Mouse (Mus musculus) limb, embryonic 14.5 days (tissue): ENCODE results near the gene Pvalb. TPM values are rescaled to one million over a fixed set of nuclear protein-coding genes. Genes with fewer than 3 reads are reported as not detected.

Experiments
- ATAC-seq: fragments of 200-750 bp; cut with Nextera tagmentation; 2 replicates; pipeline ENCODE4 v1.8.0; 2017; ENCODE audit warnings: low read depth, moderate number of reproducible peaks, moderate TSS enrichment; ENCODE audit not compliant: low FRiP score
- DNase-seq: peaks from one replicate; pipeline ENCODE4 v3.0.0-alpha.2; 2015; ENCODE audit warnings: low spot score
- H3K27ac ChIP-seq: fragments of 300-500 bp; sonication (generic); replicated peaks from 2 replicates; pipeline ENCODE4 v1.5.1; 2014; ENCODE audit warnings: low read depth, mild to moderate bottlenecking, low read length, moderate library complexity, mixed read lengths
- H3K27me3 ChIP-seq: fragments of 300-500 bp; sonication (generic); 2 replicates; pipeline ENCODE4 v1.6.1; 2014; ENCODE audit warnings: low read length, mixed read lengths; ENCODE audit not compliant: control insufficient read depth, insufficient read depth
- H3K36me3 ChIP-seq: fragments of 300-500 bp; sonication (generic); 2 replicates; pipeline ENCODE4 v1.6.1; 2014; ENCODE audit warnings: mild to moderate bottlenecking, low read length, moderate library complexity, mixed read lengths; ENCODE audit not compliant: control insufficient read depth, insufficient read depth
- H3K4me1 ChIP-seq: fragments of 300-500 bp; sonication (generic); 2 replicates; pipeline ENCODE4 v1.6.1; 2014; ENCODE audit warnings: antibody characterized with exemption, low read length, mixed read lengths; ENCODE audit not compliant: control insufficient read depth, insufficient read depth
- H3K4me2 ChIP-seq: fragments of 300-500 bp; sonication (generic); replicated peaks from 2 replicates; pipeline ENCODE4 v1.6.1; 2014; ENCODE audit warnings: low read depth, mild to moderate bottlenecking, low read length, moderate library complexity; ENCODE audit not compliant: severe bottlenecking
- H3K4me3 ChIP-seq: fragments of 300-500 bp; sonication (generic); replicated peaks from 2 replicates; pipeline ENCODE4 v1.5.1; 2014; ENCODE audit warnings: low read length
- H3K9ac ChIP-seq: fragments of 300-500 bp; sonication (generic); 2 replicates; pipeline ENCODE4 v1.6.1; 2014; ENCODE audit warnings: mild to moderate bottlenecking, low read depth, low read length, moderate library complexity; ENCODE audit not compliant: severe bottlenecking
- H3K9me3 ChIP-seq: fragments of 300-500 bp; sonication (generic); 2 replicates; pipeline ENCODE4 v1.6.1; 2016; ENCODE audit warnings: low read length; ENCODE audit not compliant: control insufficient read depth
- POLR2A ChIP-seq: fragments of 200-500 bp; IDR thresholded peaks from 2 replicates; pipeline ENCODE4 v1.8.0; 2012; ENCODE audit warnings: inconsistent platforms, mild to moderate bottlenecking, moderate library complexity, borderline replicate concordance; ENCODE audit not compliant: insufficient read depth, insufficient read length; ENCODE audit errors: extremely low read depth
- WGBS: fragments of 180-500 bp; shearing (Covaris S2); extraction: QIAGEN DNeasy Blood & Tissue Kit; methylation state at CpG from one replicate; pipeline ENCODE4 v1.1.7; 2014; 5-methylcytosine and 5-hydroxymethylcytosine counted together
- polyA plus RNA-seq, 2 experiments: library from polyadenylated mRNA; depleted of rRNA in 1 of 2; stranded (reverse) in 1 of 2; unstranded in 1 of 2; fragments of >200 nt; fragmentation: Nextera tagmentation in 1 of 2; extraction: Ambion mirVana in 1 of 2; gene quantifications; 2 replicates each; pipeline versions ENCODE4 v1.2.1 to v1.2.3; 2012 to 2014

Pvalb gene
- polyA plus RNA-seq, 2 experiments = 0.16 TPM; not detected in 1

DNA sequence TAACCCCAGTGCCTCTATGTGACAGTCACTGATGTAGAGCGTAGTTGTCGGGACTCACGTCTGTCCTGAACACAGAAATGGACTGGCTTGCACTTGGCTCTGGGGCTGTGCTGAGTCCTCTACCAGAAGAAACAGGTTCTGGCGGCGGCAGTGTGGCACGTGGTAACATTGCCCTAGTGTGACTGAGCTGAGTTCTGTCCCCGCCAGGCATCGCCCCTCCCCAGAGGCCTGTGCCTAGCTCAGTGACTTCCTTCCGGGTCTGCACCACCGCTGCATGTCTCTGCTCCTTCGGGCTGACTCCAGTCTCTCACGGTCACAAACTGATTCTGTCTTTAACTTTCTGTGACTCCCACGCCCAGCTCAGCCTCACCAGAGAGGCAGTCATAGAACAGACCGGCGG lies 35.5 kb downstream of the Pvalb start:
- H3K4me3 ChIP-seq = no peak overlapping the region
- no peak overlapping the region for H3K9ac ChIP-seq
- H3K27me3 ChIP-seq = no peaks in the 10 kb centered on the region
- 90% methylated on average over 15 of the region's 15 CpGs for WGBS
- no peaks in the 10 kb centered on the region for H3K9me3 ChIP-seq
- TF ChIP-seq POLR2A = no peak
- no peak overlapping the region for H3K4me2 ChIP-seq
- DNase-seq = no peak
- H3K36me3 ChIP-seq = peaks cover 16% of the 10 kb centered on the region; the same call in 1 of the 2 replicates
- no peak overlapping the region for H3K27ac ChIP-seq
- peaks cover 12% of the 10 kb centered on the region; the same call in 1 of the 2 replicates for H3K4me1 ChIP-seq
- no peak for ATAC-seq

DNA sequence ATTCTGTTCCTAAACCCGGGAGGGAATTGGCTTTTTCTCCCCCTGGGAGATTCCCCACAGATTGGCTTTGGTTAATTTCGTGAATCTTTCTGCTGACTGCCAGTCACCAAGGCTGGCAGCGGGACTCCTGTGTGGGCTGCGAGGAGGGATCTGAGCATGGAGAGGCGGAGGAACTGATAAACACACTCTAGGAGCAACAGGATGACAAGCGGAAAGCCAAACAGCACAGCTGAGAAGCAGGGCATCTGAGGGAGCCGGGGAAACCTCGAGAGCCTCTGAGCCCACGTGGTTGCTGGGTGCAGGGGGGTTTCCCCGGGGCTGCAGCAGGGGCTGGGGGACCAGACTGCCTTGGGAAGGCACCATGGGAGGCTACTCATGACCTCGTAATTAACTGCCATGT lies 36.6 kb downstream of the Pvalb start:
- Histone ChIP-seq H3K27ac (no peak overlapping the region), H3K9ac (no peak overlapping the region), H3K9me3 (no peaks in the 10 kb centered on the region), H3K4me2 (no peak overlapping the region), H3K27me3 (no peaks in the 10 kb centered on the region), H3K36me3 (peaks cover 16% of the 10 kb centered on the region; the same call in 1 of the 2 replicates), H3K4me1 (peaks cover 12% of the 10 kb centered on the region; the same call in 1 of the 2 replicates), H3K4me3 (no peak overlapping the region)
- ATAC-seq (no peak), DNase-seq (no peak)
- TF ChIP-seq POLR2A = no peak
- WGBS = 84% methylated on average over 7 of the region's 11 CpGs

DNA sequence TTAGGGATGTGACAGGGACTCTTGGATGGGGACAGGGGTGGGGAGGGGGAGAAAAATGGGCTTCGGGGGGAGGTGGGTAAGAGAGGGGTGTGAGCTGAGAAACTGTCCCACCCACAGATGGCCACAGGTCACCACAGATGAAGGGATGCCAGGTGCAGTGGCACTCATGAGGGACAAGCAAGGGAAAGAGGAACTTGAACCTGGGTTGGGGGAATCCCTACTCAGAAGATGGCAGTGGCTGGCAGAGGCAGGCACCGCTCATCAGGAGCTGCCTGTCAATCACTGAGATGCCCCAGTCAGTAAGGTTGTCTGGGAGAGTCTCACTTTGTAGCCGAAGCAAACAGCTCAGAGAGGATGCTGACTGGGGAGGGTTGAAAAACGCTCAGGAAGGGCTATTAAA lies 40.9 kb downstream of the Pvalb start:
- TF ChIP-seq POLR2A = no peak
- Histone ChIP-seq H3K4me3 (no peak overlapping the region), H3K27me3 (no peaks in the 10 kb centered on the region), H3K4me1 (no peaks in the 10 kb centered on the region), H3K36me3 (peaks cover 27% of the 10 kb centered on the region), H3K4me2 (no peak overlapping the region), H3K9me3 (no peaks in the 10 kb centered on the region), H3K27ac (no peak overlapping the region), H3K9ac (no peak overlapping the region)
- 74% methylated on average over 4 of the region's 4 CpGs for WGBS
- no peak for DNase-seq
- ATAC-seq = no peak

DNA sequence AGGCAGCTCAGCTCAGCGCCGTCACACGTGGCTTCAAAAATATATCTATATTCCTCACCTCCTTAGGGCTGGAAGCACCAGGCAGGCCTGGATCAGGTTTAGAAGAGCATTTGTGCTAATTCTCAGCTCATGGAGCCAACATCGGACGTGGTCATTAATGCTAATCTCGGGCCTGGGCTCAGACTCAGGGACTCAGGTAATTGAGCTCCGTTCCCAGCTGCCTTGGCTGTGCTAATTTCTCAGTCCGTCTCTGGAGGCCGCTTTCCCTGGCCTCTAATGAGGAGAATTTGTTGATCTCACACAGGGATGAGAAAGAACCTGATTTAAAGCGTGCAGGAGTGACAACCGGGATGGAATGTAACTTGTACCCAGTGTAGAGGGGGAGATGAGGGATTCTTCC lies 41.7 kb downstream of the Pvalb start:
- H3K4me2 ChIP-seq = no peak overlapping the region
- no peak overlapping the region for H3K4me3 ChIP-seq
- 74% methylated on average over 11 of the region's 11 CpGs for WGBS
- H3K9me3 ChIP-seq = no peaks in the 10 kb centered on the region
- TF ChIP-seq POLR2A = no peak
- DNase-seq (no peak), ATAC-seq (no peak)
- no peak overlapping the region for H3K27ac ChIP-seq
- H3K27me3 ChIP-seq = no peaks in the 10 kb centered on the region
- H3K9ac ChIP-seq = no peak overlapping the region
- peaks cover 29% of the 10 kb centered on the region for H3K36me3 ChIP-seq
- no peaks in the 10 kb centered on the region for H3K4me1 ChIP-seq

DNA sequence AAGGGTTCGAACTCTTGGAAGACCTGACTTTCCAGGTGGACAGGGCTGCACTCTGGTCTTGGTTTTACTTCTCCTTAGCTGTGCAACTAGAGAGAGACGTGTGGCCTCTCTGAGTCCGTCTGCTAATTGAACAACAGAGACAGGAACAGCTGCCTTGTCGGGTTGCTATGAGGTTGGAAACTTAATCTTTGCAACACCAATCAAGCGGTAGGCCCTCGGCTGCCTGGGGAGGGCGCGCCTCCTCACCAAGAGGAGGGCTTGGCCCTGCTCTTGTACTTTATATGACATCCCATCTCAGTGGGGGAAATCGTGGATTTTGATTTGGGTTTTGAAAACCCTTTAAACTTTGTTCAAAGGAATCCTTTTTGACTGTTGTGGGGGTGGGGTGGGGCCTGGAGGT lies 44.3 kb downstream of the Pvalb start:
- no peak overlapping the region for H3K27ac ChIP-seq
- H3K9me3 ChIP-seq = no peaks in the 10 kb centered on the region
- ATAC-seq = no peak
- WGBS = 75% methylated on average over 9 of the region's 9 CpGs
- H3K4me1 ChIP-seq = no peaks in the 10 kb centered on the region
- H3K9ac ChIP-seq = no peak overlapping the region
- no peak for DNase-seq
- H3K36me3 ChIP-seq = peaks cover 23% of the 10 kb centered on the region
- H3K27me3 ChIP-seq = no peaks in the 10 kb centered on the region
- H3K4me3 ChIP-seq = no peak overlapping the region
- H3K4me2 ChIP-seq = no peak overlapping the region
- no peak for TF ChIP-seq POLR2A

DNA sequence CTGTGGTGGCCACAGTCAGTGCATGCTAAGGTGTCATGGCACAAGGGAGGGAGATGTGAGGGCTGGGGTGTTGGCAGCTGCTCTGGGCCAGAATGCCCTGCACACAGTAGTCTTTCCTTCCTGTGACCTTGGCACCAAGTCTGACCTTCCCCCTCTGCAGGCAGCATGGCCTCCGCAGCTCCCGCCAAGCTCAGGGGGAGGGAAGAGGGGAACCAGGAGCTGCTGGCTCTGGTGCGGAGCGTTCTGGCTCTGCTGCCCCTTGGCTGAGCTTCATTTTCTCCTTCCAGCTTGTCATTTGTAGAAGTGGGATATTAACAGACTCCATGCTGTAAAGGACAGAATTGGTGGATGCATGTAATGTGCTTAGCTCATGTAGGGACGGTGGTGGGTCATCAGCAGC lies 47.9 kb downstream of the Pvalb start:
- Histone ChIP-seq H3K36me3 (peaks cover 8% of the 10 kb centered on the region; the same call in 1 of the 2 replicates), H3K27ac (no peak overlapping the region), H3K9me3 (no peaks in the 10 kb centered on the region), H3K4me3 (no peak overlapping the region), H3K27me3 (no peaks in the 10 kb centered on the region), H3K9ac (no peak overlapping the region), H3K4me2 (no peak overlapping the region), H3K4me1 (no peaks in the 10 kb centered on the region)
- no peak for TF ChIP-seq POLR2A
- DNase-seq (no peak), ATAC-seq (no peak)
- WGBS = 87% methylated on average over 5 of the region's 5 CpGs
